Mouse (Mus musculus) MEL (cell line): ENCODE measurements at regions not wholly inside any gene's neighbourhood (a gene's known extent, or its start where the extent isn't known, plus 50 kb on each side); places are given as distances from the start of the nearest gene placed in this dataset.

Source experiments
- DNase-seq: peaks from one replicate; pipeline ENCODE4 v3.0.0; 2011; ENCODE audit warnings: low read depth, low spot score
- H3K27ac ChIP-seq: 2 replicates; pipeline ENCODE4 v1.5.1; 2012; ENCODE audit warnings: low read depth, mild to moderate bottlenecking, control low read depth, low read length, moderate library complexity; ENCODE audit not compliant: control insufficient read depth
- H3K27me3 ChIP-seq, 2 experiments: fragments of 150-350 bp in 1 of 2; sonication (generic) in 1 of 2; 2 replicates each; pipeline ENCODE4 v1.6.1; 2012; ENCODE audit warnings: low read length in 2 of 2, mild to moderate bottlenecking in 2 of 2, improper control_type of control experiment in 1 of 2, moderate library complexity in 1 of 2; ENCODE audit not compliant: insufficient read depth in 2 of 2, control insufficient read depth in 1 of 2
- H3K36me3 ChIP-seq, 2 experiments: 2 replicates each; pipeline ENCODE4 v1.6.1; 2012 to 2014; ENCODE audit warnings: low read length in 2 of 2, improper control_type of control experiment in 1 of 2, inconsistent platforms in 1 of 2, mild to moderate bottlenecking in 1 of 2; ENCODE audit not compliant: insufficient read depth in 2 of 2, control insufficient read depth in 1 of 2
- H3K4me1 ChIP-seq, 2 experiments: fragments of 150-350 bp in 1 of 2; sonication (generic) in 1 of 2; 2 replicates each; pipeline ENCODE4 v1.6.1; 2012; ENCODE audit warnings: low read length in 2 of 2, improper control_type of control experiment in 1 of 2, mild to moderate bottlenecking in 1 of 2; ENCODE audit not compliant: insufficient read depth in 2 of 2, control insufficient read depth in 1 of 2
- H3K4me3 ChIP-seq, 2 experiments: fragments of 150-350 bp in 1 of 2; sonication (generic) in 1 of 2; 2 replicates each; pipeline ENCODE4 v1.5.1; 2012; ENCODE audit warnings: low read depth in 2 of 2, low read length in 2 of 2, mild to moderate bottlenecking in 2 of 2, moderate library complexity in 2 of 2, control low read depth in 1 of 2, improper control_type of control experiment in 1 of 2; ENCODE audit not compliant: control insufficient read depth in 1 of 2, insufficient read depth in 1 of 2
- H3K79me2 ChIP-seq: 2 replicates; pipeline ENCODE4 v1.6.1; 2012; ENCODE audit warnings: mild to moderate bottlenecking, low read length, moderate library complexity; ENCODE audit not compliant: control insufficient read depth, poor library complexity, insufficient read depth
- H3K9ac ChIP-seq: 2 replicates; pipeline ENCODE4 v1.6.1; 2012; ENCODE audit warnings: low read depth, mild to moderate bottlenecking, control low read depth, low read length, moderate library complexity; ENCODE audit not compliant: control insufficient read depth, poor library complexity, severe bottlenecking
- H3K9me3 ChIP-seq: fragments of 150-350 bp; sonication (generic); replicated peaks from 2 replicates; pipeline ENCODE4 v1.6.1; 2012; ENCODE audit warnings: mild to moderate bottlenecking, low read length, improper control_type of control experiment, moderate library complexity; ENCODE audit not compliant: insufficient read depth
- BHLHE40 ChIP-seq: IDR thresholded peaks from 2 replicates; pipeline ENCODE4 v1.6.1; 2012; ENCODE audit warnings: low read depth, mild to moderate bottlenecking, inconsistent platforms, low read length, improper control_type of control experiment, borderline replicate concordance
- KAT2A ChIP-seq: conservative IDR thresholded peaks from 2 replicates; pipeline ENCODE4 v1.6.1; 2012; ENCODE audit warnings: low read depth, low read length, improper control_type of control experiment, inconsistent platforms
- MAFK ChIP-seq: IDR thresholded peaks from 2 replicates; pipeline ENCODE4 v1.6.1; 2011; ENCODE audit warnings: low read depth, mild to moderate bottlenecking, low read length, improper control_type of control experiment, borderline replicate concordance
- MAX ChIP-seq: IDR thresholded peaks from 2 replicates; pipeline ENCODE4 v1.6.1; 2011; ENCODE audit warnings: low read length, improper control_type of control experiment
- MEF2A ChIP-seq: IDR thresholded peaks from 2 replicates; pipeline ENCODE4 v1.6.1; 2014; ENCODE audit warnings: low read depth, mild to moderate bottlenecking, inconsistent platforms, low read length, improper control_type of control experiment; ENCODE audit not compliant: poor library complexity, insufficient replicate concordance, severe bottlenecking; ENCODE audit errors: extremely low read depth
- MYB ChIP-seq: IDR thresholded peaks from 2 replicates; pipeline ENCODE4 v1.6.1; 2011; ENCODE audit warnings: mild to moderate bottlenecking, low read depth, low read length, improper control_type of control experiment
- NELFE ChIP-seq: IDR thresholded peaks from 2 replicates; pipeline ENCODE4 v1.6.1; 2011; ENCODE audit warnings: low read depth, low read length, improper control_type of control experiment
- RAD21 ChIP-seq: IDR thresholded peaks from 2 replicates; pipeline ENCODE4 v1.6.1; 2011; ENCODE audit warnings: mild to moderate bottlenecking, low read depth, low read length, improper control_type of control experiment
- TAL1 ChIP-seq: IDR thresholded peaks from 2 replicates; pipeline ENCODE4 v1.6.1; 2012; ENCODE audit warnings: mild to moderate bottlenecking, inconsistent platforms, low read length, moderate library complexity, mixed read lengths
- ZMIZ1 ChIP-seq: IDR thresholded peaks from 2 replicates; pipeline ENCODE4 v1.6.1; 2012; ENCODE audit warnings: low read depth, mild to moderate bottlenecking, inconsistent platforms, low read length, improper control_type of control experiment, moderate library complexity

DNA sequence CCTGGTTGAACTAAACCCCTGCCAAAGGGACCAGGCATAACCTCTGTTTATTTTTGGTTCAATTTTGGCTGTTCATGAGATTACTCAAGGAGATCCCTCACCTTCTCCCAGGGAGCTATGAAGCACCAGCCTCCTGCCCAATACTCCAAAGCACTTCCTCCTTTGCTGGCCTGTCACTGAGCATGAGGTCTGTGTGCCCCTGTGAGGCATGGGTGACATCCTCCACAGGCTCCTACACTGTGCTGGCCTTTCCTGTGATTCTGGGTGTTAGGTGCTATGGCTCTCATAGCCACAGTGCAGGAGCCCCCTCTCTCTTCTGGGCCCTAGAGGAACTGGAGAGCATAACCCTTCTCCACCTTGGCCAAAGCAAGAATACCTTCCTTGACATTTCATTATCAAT is 53.1 kb upstream of the Ankrd50 start:
- TF ChIP-seq BHLHE40 (no peak), MEF2A (no peak), NELFE (no peak), MAFK (no peak), MAX (no peak), TAL1 (no peak), ZMIZ1 (no peak), RAD21 (no peak), KAT2A (no peak), MYB (no peak)
- TF ChIP-seq, all 39 proteins: peak for 0
- H3K36me3 ChIP-seq = no peaks in the 10 kb centered on the region
- no peak overlapping the region for H3K27ac ChIP-seq
- H3K27me3 ChIP-seq = no peaks in the 10 kb centered on the region
- H3K4me1 ChIP-seq = no peaks in the 10 kb centered on the region
- H3K9ac ChIP-seq = no peak overlapping the region
- no peak for DNase-seq
- no peaks in the 10 kb centered on the region for H3K79me2 ChIP-seq
- no peak overlapping the region for H3K4me3 ChIP-seq
- H3K9me3 ChIP-seq = no peaks in the 10 kb centered on the region
